Mouse (Mus musculus): Measurements from ENCODE around the gene Tmem45b. TPM values are rescaled to one million over a fixed set of nuclear protein-coding genes. Genes with fewer than 3 reads are reported as not detected.

Gene Tmem45b
- polyA plus RNA-seq, 1 experiment from 2014 or later = 110 TPM

DNA sequence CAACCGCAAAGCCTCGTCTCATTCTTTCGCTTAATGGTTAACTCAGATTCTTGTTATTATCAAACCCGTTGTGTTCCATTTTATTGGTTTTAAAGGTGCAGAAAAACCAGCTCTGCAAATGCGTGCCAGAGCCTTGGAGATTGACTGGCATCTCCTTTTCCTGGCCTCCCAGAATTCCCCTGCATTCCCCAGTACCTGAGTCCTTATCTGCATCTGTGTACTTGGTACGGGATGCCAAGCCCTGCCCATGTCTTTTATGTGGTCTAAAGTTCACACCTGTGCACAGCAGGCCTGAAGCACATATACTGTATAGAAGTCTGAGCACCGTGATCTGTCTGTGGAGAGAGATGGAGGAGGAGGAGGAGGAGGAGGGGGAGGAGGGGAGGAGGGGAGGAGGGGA lies 26.4 kb downstream of the Tmem45b start:
- H3K4me3 ChIP-seq (ENCODE audit: low read depth, low read length) = no peak overlapping the region
- no peaks in the 10 kb centered on the region for H3K4me1 ChIP-seq (replicated peaks; ENCODE audit: control insufficient read depth, insufficient read depth)
- ATAC-seq (ENCODE audit: low FRiP score, low TSS enrichment) (peak; percentile 98), DNase-seq (ENCODE audit: low spot score) (peak; percentile 81)
- H3K4me2 ChIP-seq (replicated peaks; ENCODE audit: low read depth) = no peak overlapping the region
- no peak overlapping the region for H3K27ac ChIP-seq (replicated peaks)
- no peaks in the 10 kb centered on the region for H3K9me3 ChIP-seq (ENCODE audit: control insufficient read depth, low read length)
- no peaks in the 10 kb centered on the region for H3K36me3 ChIP-seq (ENCODE audit: control insufficient read depth, insufficient read depth, low read length)
- 41% methylated on average over 7 of the region's 7 CpGs for WGBS
- no peak overlapping the region for H3K9ac ChIP-seq (ENCODE audit: low read length)
- TF ChIP-seq CTCF (IDR thresholded peaks at IDR 0.05; ENCODE audit: low read depth) = no peak
- no peak for TF ChIP-seq EP300 (optimal IDR thresholded peaks at IDR 0.05)
- no peaks in the 10 kb centered on the region for H3K27me3 ChIP-seq (ENCODE audit: control insufficient read depth, insufficient read depth, low read length)

DNA sequence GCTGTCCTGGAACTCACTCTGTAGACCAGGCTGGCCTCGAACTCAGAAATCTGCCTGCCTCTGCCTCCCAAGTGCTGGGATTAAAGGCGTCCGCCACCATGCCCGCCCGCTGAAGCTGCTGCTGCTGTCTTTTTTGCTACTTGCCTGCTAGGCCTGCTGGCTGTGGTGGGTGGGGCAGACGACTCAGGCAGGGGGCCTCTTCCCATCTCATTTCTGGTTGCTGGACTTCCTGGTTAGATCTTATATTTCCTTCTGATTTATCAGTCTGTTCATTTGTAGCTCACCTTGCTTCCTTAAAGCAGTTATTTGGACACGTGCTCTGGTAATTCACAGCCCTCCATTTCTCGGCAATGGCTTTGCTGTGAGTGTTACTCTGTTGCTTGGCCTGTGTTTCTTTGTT lies 28.8 kb downstream of the Tmem45b start:
- H3K9me3 ChIP-seq (ENCODE audit: control insufficient read depth, low read length) = no peaks in the 10 kb centered on the region
- TF ChIP-seq CTCF (IDR thresholded peaks at IDR 0.05; ENCODE audit: low read depth) = no peak
- no peak for TF ChIP-seq EP300 (optimal IDR thresholded peaks at IDR 0.05)
- H3K4me2 ChIP-seq (replicated peaks; ENCODE audit: low read depth) = no peak overlapping the region
- no peaks in the 10 kb centered on the region for H3K4me1 ChIP-seq (replicated peaks; ENCODE audit: control insufficient read depth, insufficient read depth)
- H3K27ac ChIP-seq (replicated peaks) = no peak overlapping the region
- no peak overlapping the region for H3K4me3 ChIP-seq (ENCODE audit: low read depth, low read length)
- no peak for DNase-seq (ENCODE audit: low spot score)
- H3K9ac ChIP-seq (ENCODE audit: low read length) = no peak overlapping the region
- no peaks in the 10 kb centered on the region for H3K27me3 ChIP-seq (ENCODE audit: control insufficient read depth, insufficient read depth, low read length)
- ATAC-seq (ENCODE audit: low FRiP score, low TSS enrichment) = no peak
- H3K36me3 ChIP-seq (ENCODE audit: control insufficient read depth, insufficient read depth, low read length) = no peaks in the 10 kb centered on the region
- WGBS = 87% methylated on average over 8 of the region's 8 CpGs

DNA sequence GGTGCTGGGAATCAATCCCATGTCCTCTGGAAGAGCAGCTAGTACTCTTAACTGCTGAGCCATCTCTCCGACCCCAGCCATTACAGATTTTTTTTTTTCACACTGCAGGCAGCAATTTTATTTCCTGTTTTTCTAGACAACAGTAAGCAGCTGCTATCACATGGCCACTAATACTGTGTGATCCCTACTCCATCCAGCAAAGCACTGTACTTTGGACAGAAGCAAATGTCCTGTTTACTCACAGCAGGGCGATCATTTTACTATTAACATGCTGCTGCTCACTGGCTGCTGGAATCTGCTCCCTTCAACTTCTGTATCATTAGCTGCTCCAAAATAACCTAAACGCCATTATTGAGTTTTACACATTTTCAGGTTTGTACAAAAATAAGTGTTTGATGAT lies 30.8 kb downstream of the Tmem45b start:
- Histone ChIP-seq H3K27me3 (ENCODE audit: control insufficient read depth, insufficient read depth, low read length) (no peaks in the 10 kb centered on the region), H3K9me3 (ENCODE audit: control insufficient read depth, low read length) (no peaks in the 10 kb centered on the region), H3K9ac (ENCODE audit: low read length) (no peak overlapping the region), H3K27ac (replicated peaks) (no peak overlapping the region), H3K4me3 (ENCODE audit: low read depth, low read length) (no peak overlapping the region), H3K4me2 (replicated peaks; ENCODE audit: low read depth) (no peak overlapping the region), H3K36me3 (ENCODE audit: control insufficient read depth, insufficient read depth, low read length) (no peaks in the 10 kb centered on the region), H3K4me1 (replicated peaks; ENCODE audit: control insufficient read depth, insufficient read depth) (no peaks in the 10 kb centered on the region)
- no peak for DNase-seq (ENCODE audit: low spot score)
- TF ChIP-seq CTCF (IDR thresholded peaks at IDR 0.05; ENCODE audit: low read depth) = no peak
- no peak for TF ChIP-seq EP300 (optimal IDR thresholded peaks at IDR 0.05)
- WGBS = 68% methylated on average over 3 of the region's 3 CpGs
- no peak for ATAC-seq (ENCODE audit: low FRiP score, low TSS enrichment)

GRCm38 (mm10) chr9:31432336-31432975 lies 31.8 kb downstream of the Tmem45b start:
- DNase-seq (ENCODE audit: low spot score) = no peak
- no peaks in the 10 kb centered on the region for H3K4me1 ChIP-seq (replicated peaks; ENCODE audit: control insufficient read depth, insufficient read depth)
- H3K4me2 ChIP-seq (replicated peaks; ENCODE audit: low read depth) = no peak overlapping the region
- H3K36me3 ChIP-seq (ENCODE audit: control insufficient read depth, insufficient read depth, low read length) = no peaks in the 10 kb centered on the region
- H3K4me3 ChIP-seq (ENCODE audit: low read depth, low read length) = no peak overlapping the region
- TF ChIP-seq CTCF (IDR thresholded peaks at IDR 0.05; ENCODE audit: low read depth) (no peak), EP300 (optimal IDR thresholded peaks at IDR 0.05) (no peak)
- no peak overlapping the region for H3K27ac ChIP-seq (replicated peaks)
- peak; percentile 78 for ATAC-seq (ENCODE audit: low FRiP score, low TSS enrichment)
- no peak overlapping the region for H3K9ac ChIP-seq (ENCODE audit: low read length)
- H3K27me3 ChIP-seq (ENCODE audit: control insufficient read depth, insufficient read depth, low read length) = no peaks in the 10 kb centered on the region
- no peaks in the 10 kb centered on the region for H3K9me3 ChIP-seq (ENCODE audit: control insufficient read depth, low read length)
- 67% methylated on average over 7 of the region's 7 CpGs for WGBS

DNA sequence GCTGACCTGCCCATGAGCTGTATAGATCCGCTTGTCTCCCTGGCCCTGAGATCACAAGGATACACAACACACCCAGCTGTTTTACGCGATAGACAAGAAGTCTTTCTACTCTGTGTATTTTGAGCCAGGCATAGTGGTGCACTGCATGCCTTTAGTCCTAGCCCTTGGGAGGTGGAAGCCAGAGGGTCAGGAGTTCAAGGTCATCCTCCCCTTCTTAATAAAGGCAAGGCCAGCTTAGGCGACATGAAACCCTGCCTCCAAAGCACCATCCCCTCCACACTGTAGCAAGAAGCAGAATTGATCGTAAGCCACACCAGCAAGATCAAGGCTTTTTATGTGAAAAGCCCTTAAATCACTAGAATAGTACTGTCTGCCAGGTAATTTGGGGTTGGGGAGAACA lies 32.5 kb downstream of the Tmem45b start:
- Histone ChIP-seq H3K4me3 (ENCODE audit: low read depth, low read length) (no peak overlapping the region), H3K27ac (replicated peaks) (no peak overlapping the region), H3K4me2 (replicated peaks; ENCODE audit: low read depth) (no peak overlapping the region), H3K36me3 (ENCODE audit: control insufficient read depth, insufficient read depth, low read length) (no peaks in the 10 kb centered on the region), H3K4me1 (replicated peaks; ENCODE audit: control insufficient read depth, insufficient read depth) (no peaks in the 10 kb centered on the region), H3K9me3 (ENCODE audit: control insufficient read depth, low read length) (no peaks in the 10 kb centered on the region), H3K27me3 (ENCODE audit: control insufficient read depth, insufficient read depth, low read length) (no peaks in the 10 kb centered on the region), H3K9ac (ENCODE audit: low read length) (no peak overlapping the region)
- DNase-seq (ENCODE audit: low spot score) (no peak), ATAC-seq (ENCODE audit: low FRiP score, low TSS enrichment) (no peak)
- TF ChIP-seq EP300 (optimal IDR thresholded peaks at IDR 0.05) (no peak), CTCF (IDR thresholded peaks at IDR 0.05; ENCODE audit: low read depth) (no peak)
- 79% methylated on average over 5 of the region's 5 CpGs for WGBS

DNA sequence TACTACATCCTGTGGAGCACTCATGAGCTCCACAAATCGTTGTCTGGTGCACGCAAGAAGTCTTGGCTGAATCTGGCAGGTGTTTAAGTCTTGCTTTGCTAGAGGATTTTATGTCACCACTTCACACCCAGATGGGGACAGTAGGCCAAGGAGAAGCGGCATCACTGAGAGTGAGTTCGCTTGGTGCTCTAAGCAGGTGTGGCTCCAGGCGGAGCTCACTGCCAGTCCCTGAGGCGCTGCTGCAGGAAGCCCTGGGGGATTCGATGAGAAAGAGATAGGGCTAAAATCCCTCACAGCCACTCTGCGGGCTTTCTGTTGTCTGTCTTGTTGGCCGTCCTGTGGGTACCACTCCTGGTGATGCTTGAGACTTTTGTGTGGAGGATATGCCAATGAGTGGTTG lies 34.3 kb downstream of the Tmem45b start:
- no peak for TF ChIP-seq CTCF (IDR thresholded peaks at IDR 0.05; ENCODE audit: low read depth)
- no peak for TF ChIP-seq EP300 (optimal IDR thresholded peaks at IDR 0.05)
- Histone ChIP-seq H3K9ac (ENCODE audit: low read length) (no peak overlapping the region), H3K4me2 (replicated peaks; ENCODE audit: low read depth) (no peak overlapping the region), H3K4me3 (ENCODE audit: low read depth, low read length) (no peak overlapping the region), H3K27me3 (ENCODE audit: control insufficient read depth, insufficient read depth, low read length) (no peaks in the 10 kb centered on the region), H3K4me1 (replicated peaks; ENCODE audit: control insufficient read depth, insufficient read depth) (no peaks in the 10 kb centered on the region), H3K36me3 (ENCODE audit: control insufficient read depth, insufficient read depth, low read length) (no peaks in the 10 kb centered on the region), H3K9me3 (ENCODE audit: control insufficient read depth, low read length) (no peaks in the 10 kb centered on the region), H3K27ac (replicated peaks) (no peak overlapping the region)
- ATAC-seq (ENCODE audit: low FRiP score, low TSS enrichment) (no peak), DNase-seq (ENCODE audit: low spot score) (no peak)
- WGBS = 62% methylated on average over 9 of the region's 9 CpGs

Measured in stomach, postnatal 0 days (tissue).